Mouse (Mus musculus) left cerebral cortex, postnatal 25 days (tissue): Measurements from ENCODE around the gene Kdf1. TPM values are rescaled to one million over a fixed set of nuclear protein-coding genes. Genes with fewer than 3 reads are reported as not detected.
"Not testable (repeated sequence)": the region's sequence is repeated elsewhere in the genome, so short reads cannot be mapped to it uniquely, and the experiment has no call there.

Experiments
- DNase-seq, 2 experiments: peaks; one replicate each; pipeline ENCODE4 v3.0.0; 2022; ENCODE audit warnings: low spot score in 2 of 2, mixed read lengths in 1 of 2
- intact Hi-C: fragments of 180-260 bp; cut with DNase I; formaldehyde crosslinking; loops from one replicate; pipeline ENCODE4 v1.15.1; 2025
- total RNA-seq, 2 experiments: library from RNA; stranded (reverse); gene quantifications; 2 replicates each; pipeline ENCODE4 v1.2.3; 2021

The Kdf1 gene
- total RNA-seq, 2 experiments from 2014 or later: not detected

GRCm38 (mm10) chr4:133494867-133495266 lies 23.9 kb upstream of the Kdf1 start:
- intact Hi-C loops: no loop called here
- DNase-seq: no peak

- intact Hi-C loops: no loop called here
- no peak for DNase-seq
Observed at GRCm38 (mm10) chr4:133495711-133496110, 23.1 kb upstream of the Kdf1 start.

- peak in 1 of 2 experiments; percentile 50 for DNase-seq
- intact Hi-C loops: no loop called here
Observed at GRCm38 (mm10) chr4:133496738-133497445, 21.9 kb upstream of the Kdf1 start.

DNA sequence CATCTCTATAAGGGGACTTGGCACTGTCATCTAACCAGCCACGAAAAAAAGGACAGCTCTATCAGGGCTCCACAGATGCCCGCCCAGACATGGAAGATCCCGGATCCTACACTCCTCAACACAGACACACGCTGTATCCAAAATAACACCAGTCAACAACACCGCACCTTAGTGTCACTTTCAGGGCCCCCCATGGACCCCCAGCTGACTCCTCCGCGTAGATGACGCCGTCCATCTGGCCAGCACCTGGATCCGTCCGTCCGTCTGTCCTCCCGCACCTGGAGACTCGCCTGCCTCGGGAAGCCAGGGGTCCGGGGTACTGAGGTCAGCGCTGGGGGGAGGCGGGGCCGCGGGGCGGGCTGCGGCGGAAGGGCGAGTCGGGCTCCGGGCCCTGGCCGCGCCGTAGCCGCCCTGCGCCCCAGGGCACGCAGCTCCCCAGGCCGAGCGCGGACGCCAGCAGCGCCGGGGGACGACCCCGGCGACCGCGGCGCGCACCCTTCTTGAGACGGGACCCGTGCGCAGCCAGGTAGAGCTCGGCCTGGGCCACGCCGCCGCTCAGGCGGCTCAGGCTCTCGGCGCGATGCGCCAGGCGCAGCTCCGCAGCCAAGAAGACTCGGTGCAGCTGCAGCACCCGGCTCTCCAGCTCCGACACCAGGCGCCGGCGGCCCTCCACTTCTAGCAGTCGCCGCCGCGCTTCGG lies 21.2 kb upstream of the Kdf1 start:
- DNase-seq: peak in 1 of 2 experiments; percentile 43
- intact Hi-C loops: no loop called here

DNA sequence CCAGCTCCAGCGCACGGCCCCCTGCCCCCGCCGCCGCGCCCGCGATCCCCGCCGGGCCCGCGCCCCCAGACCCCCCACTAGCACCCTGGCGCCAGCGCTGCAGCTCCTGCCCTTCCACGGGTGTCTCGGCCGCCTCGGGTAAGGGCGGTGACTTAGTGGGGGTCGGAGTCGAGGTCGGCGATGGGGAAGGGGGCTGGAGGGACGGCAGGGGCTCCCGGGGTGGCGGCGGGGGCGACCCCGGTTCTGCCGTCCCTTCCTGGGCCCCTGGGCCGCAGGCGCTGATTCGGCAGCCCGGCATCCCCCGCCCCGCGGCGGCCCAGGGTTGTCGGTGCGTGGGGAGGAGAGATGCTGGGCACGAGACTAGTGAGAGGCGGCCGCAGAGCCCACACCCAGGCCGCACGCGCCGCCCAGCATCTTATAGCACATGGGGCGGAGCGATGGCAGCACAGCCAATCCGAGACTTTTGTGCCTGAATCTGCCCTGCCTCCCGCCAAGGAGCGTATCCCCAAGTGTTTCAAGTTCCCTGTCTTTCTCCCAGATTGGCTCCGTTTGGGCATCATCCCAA lies 20.5 kb upstream of the Kdf1 start, which contains the start of gene Trnp1:
TSS of gene Trnp1 (minus strand) at position 391 of the 565 bp plus-strand sequence.
- peak; percentile 88 to 94 for DNase-seq
- intact Hi-C loops: no loop called here

- intact Hi-C loops: no loop called here
- DNase-seq: peak in 1 of 2 experiments; percentile 71
Observed at GRCm38 (mm10) chr4:133501514-133501913, 17.2 kb upstream of the Kdf1 start.

DNA sequence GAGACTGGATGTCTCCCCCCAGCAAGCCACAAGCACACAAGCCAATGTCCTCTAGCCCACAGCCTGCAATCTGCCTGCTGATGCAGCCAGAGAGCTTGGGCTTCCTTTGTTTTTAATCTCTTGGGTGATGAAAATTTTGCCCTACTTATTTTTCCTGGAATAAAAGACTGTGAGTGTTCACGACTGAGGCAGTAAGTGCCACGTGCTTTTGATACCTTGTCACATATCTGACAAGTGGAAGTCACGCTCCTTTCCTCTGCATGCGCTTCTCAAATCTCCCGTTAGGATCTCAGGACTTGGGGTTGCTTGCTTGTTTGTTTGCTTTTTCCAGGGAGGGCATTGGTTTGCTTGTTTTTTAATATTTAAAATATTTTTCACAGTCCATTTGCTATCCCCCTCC lies 14.5 kb upstream of the Kdf1 start:
- intact Hi-C loops: no loop called here

GRCm38 (mm10) chr4:133504755-133505485 lies 13.8 kb upstream of the Kdf1 start:
- intact Hi-C loops: no loop called here
- no peak for DNase-seq

More for the DNA sequence above, 14.5 kb upstream of the Kdf1 start:
- no peak for DNase-seq

GRCm38 (mm10) chr4:133506573-133506972 lies 12.2 kb upstream of the Kdf1 start:
- intact Hi-C loops: no loop called here
- DNase-seq: no peak

DNA sequence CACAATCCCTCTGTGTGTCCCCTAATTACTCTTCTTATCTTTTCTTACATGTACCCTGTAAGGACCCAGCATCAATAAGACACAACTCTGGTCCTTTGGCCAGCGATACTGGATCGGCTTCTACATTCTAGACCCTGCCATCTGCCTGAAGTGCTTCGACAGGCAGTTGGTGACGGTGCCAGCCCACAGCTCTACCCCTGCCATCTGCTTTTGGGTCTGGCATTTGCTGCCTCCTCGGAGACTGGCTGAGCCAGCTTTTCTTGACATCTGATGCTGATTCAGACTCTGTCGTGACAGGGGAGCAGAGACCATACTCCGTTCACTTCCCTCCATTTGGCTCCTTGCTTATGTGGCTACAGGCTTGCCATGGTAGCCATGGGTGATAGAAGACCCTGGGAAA lies 9.8 kb upstream of the Kdf1 start:
- intact Hi-C loops: no loop called here
- peak in 1 of 2 experiments; percentile 83 for DNase-seq

DNA sequence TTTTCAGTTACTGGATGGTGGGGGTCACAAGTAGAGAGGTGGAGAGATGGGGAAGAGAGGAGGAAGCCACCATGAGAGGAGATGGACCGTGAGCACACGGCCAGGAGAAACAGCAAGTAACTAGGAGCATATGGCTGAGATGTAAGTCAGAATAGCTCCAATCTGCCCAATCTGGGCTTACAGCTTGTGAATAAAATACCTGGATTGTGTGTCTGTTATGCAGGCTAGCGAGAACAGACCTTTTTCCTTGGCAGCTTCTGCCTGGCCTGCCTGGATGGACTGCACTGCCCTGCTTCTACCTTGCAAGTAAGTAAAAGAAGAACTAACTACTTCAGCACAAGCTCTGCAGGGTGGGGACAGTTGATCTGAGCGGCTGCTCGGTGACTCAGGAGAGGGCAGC lies 7.7 kb upstream of the Kdf1 start:
- DNase-seq: peak in 1 of 2 experiments; percentile 28
- intact Hi-C loops: loop anchor here (5.0 kb wide), 1 partner anchor 89 kb away; no protein-coding TSS in a partner anchor

- DNase-seq: not testable (repeated sequence)
- intact Hi-C loops: loop anchor here (5.0 kb wide), 1 partner anchor 90 kb away; no protein-coding TSS in a partner anchor
Observed at GRCm38 (mm10) chr4:133512511-133512910, 6.3 kb upstream of the Kdf1 start.

DNA sequence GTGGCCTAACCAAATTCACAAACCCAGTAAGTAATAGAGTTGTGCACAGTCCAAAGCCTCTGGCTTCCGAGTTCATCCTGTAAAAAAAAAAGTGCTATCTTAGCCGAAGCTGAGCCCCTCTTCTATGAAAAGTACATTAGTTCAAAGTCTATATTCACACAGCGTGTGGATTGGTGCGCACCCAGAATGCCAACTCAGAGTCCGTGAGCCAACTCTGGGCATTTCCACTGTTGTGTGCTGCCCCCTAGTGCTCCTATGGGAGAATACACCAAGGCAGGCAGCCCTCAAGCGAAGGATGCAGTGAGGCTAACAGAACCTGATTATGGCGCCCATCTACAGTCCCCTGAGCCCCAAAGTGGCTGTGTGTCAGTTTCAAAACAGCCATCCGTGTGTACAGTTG lies 5.8 kb upstream of the Kdf1 start:
- intact Hi-C loops: loop anchor here (5.0 kb wide), 1 partner anchor 91 kb away; no protein-coding TSS in a partner anchor
- peak; percentile 75 to 86 for DNase-seq

GRCm38 (mm10) chr4:133519369-133519665 lies 554 bp downstream of the Kdf1 start:
- intact Hi-C loops: no loop called here
- DNase-seq: no peak

- intact Hi-C loops: no loop called here
- DNase-seq: peak in 1 of 2 experiments; percentile 49
Observed at GRCm38 (mm10) chr4:133521502-133521901, 2.7 kb downstream of the Kdf1 start.

- DNase-seq: no peak
- intact Hi-C loops: no loop called here
Observed at GRCm38 (mm10) chr4:133527788-133528187, 9.0 kb downstream of the Kdf1 start.

- intact Hi-C loops: no loop called here
- no peak for DNase-seq
Observed at GRCm38 (mm10) chr4:133532777-133533176, 14.0 kb downstream of the Kdf1 start.

- no peak for DNase-seq
- intact Hi-C loops: no loop called here
Observed at GRCm38 (mm10) chr4:133536081-133536480, 17.3 kb downstream of the Kdf1 start.

DNA sequence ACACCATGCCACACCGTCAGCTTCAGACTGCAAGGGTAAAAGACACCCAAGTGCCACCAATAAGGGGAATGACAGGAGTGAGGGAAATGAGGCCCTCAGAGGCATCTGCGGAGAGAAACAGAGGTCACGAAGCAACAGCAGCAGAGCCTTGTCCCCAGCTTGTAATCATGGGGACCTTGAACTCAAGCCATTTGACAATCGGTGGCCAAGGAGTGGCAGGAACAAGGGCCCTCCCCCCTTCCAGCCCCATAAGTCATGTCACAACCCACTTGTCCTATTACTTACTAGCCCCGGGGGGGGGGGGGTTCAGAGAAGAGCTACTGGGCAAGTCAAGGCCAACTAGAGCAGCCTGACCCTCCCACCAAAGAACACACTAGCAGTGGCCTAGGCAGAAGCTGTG lies 17.9 kb downstream of the Kdf1 start:
- intact Hi-C loops: no loop called here
- DNase-seq: no peak
